Mouse (Mus musculus): ENCODE measurements around the gene Rps6ka2.

DNA sequence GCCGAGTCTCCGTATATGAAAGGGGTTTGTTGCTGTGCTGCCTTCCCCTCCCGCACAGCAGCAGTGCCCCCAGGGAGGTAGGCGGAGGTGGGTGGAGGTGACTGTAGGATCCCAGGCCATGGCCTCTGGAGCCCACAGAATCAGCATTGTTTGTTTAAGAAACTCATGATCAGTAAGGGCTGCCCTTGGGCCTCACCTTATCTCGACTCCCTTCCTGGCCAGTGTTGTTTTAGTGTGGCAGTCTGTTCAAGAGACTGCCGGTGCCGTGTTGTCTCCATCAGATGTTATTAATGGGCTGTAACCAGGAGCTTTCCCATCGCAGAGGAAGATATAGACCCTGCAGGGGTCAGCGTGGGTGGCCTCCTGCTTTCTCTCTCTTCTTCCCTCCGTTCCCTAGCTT, 90.4 kb downstream of the Rps6ka2 start:
- TF ChIP-seq CTCF (IDR thresholded peaks at IDR 0.05; ENCODE audit: low read depth), result no peak
- no peak for TF ChIP-seq EP300 (IDR thresholded peaks at IDR 0.05; ENCODE audit: low read depth)

All from heart, postnatal 0 days (tissue).